Mouse (Mus musculus) MEL (cell line): Measurements from ENCODE around the gene Dscam. TPM values are rescaled to one million over a fixed set of nuclear protein-coding genes. Genes with fewer than 3 reads are reported as not detected.

Experiments used
- DNase-seq: peaks from one replicate; pipeline ENCODE4 v3.0.0; 2011; ENCODE audit warnings: low read depth, low spot score
- H3K27ac ChIP-seq: 2 replicates; pipeline ENCODE4 v1.5.1; 2012; ENCODE audit warnings: low read depth, mild to moderate bottlenecking, control low read depth, low read length, moderate library complexity; ENCODE audit not compliant: control insufficient read depth
- H3K27me3 ChIP-seq, 2 experiments: fragments of 150-350 bp in 1 of 2; sonication (generic) in 1 of 2; 2 replicates each; pipeline ENCODE4 v1.6.1; 2012; ENCODE audit warnings: low read length in 2 of 2, mild to moderate bottlenecking in 2 of 2, improper control_type of control experiment in 1 of 2, moderate library complexity in 1 of 2; ENCODE audit not compliant: insufficient read depth in 2 of 2, control insufficient read depth in 1 of 2
- H3K36me3 ChIP-seq, 2 experiments: 2 replicates each; pipeline ENCODE4 v1.6.1; 2012 to 2014; ENCODE audit warnings: low read length in 2 of 2, improper control_type of control experiment in 1 of 2, inconsistent platforms in 1 of 2, mild to moderate bottlenecking in 1 of 2; ENCODE audit not compliant: insufficient read depth in 2 of 2, control insufficient read depth in 1 of 2
- H3K4me1 ChIP-seq, 2 experiments: fragments of 150-350 bp in 1 of 2; sonication (generic) in 1 of 2; 2 replicates each; pipeline ENCODE4 v1.6.1; 2012; ENCODE audit warnings: low read length in 2 of 2, improper control_type of control experiment in 1 of 2, mild to moderate bottlenecking in 1 of 2; ENCODE audit not compliant: insufficient read depth in 2 of 2, control insufficient read depth in 1 of 2
- H3K4me3 ChIP-seq, 2 experiments: fragments of 150-350 bp in 1 of 2; sonication (generic) in 1 of 2; 2 replicates each; pipeline ENCODE4 v1.5.1; 2012; ENCODE audit warnings: low read depth in 2 of 2, low read length in 2 of 2, mild to moderate bottlenecking in 2 of 2, moderate library complexity in 2 of 2, control low read depth in 1 of 2, improper control_type of control experiment in 1 of 2; ENCODE audit not compliant: control insufficient read depth in 1 of 2, insufficient read depth in 1 of 2
- H3K79me2 ChIP-seq: 2 replicates; pipeline ENCODE4 v1.6.1; 2012; ENCODE audit warnings: mild to moderate bottlenecking, low read length, moderate library complexity; ENCODE audit not compliant: control insufficient read depth, poor library complexity, insufficient read depth
- H3K9ac ChIP-seq: 2 replicates; pipeline ENCODE4 v1.6.1; 2012; ENCODE audit warnings: low read depth, mild to moderate bottlenecking, control low read depth, low read length, moderate library complexity; ENCODE audit not compliant: control insufficient read depth, poor library complexity, severe bottlenecking
- H3K9me3 ChIP-seq: fragments of 150-350 bp; sonication (generic); replicated peaks from 2 replicates; pipeline ENCODE4 v1.6.1; 2012; ENCODE audit warnings: mild to moderate bottlenecking, low read length, improper control_type of control experiment, moderate library complexity; ENCODE audit not compliant: insufficient read depth
- ELF1 ChIP-seq: IDR thresholded peaks from 2 replicates; pipeline ENCODE4 v1.6.1; 2014; ENCODE audit warnings: low read depth, mild to moderate bottlenecking, inconsistent platforms, low read length, improper control_type of control experiment, moderate library complexity
- ETS1 ChIP-seq: IDR thresholded peaks from 2 replicates; pipeline ENCODE4 v1.6.1; 2012; ENCODE audit warnings: low read depth, mild to moderate bottlenecking, inconsistent platforms, low read length, improper control_type of control experiment, moderate library complexity
- JUND ChIP-seq: IDR thresholded peaks from 2 replicates; pipeline ENCODE4 v1.6.1; 2011; ENCODE audit warnings: low read depth, mild to moderate bottlenecking, improper control_type of control experiment, low read length
- KAT2A ChIP-seq: conservative IDR thresholded peaks from 2 replicates; pipeline ENCODE4 v1.6.1; 2012; ENCODE audit warnings: low read depth, low read length, improper control_type of control experiment, inconsistent platforms
- MEF2A ChIP-seq: IDR thresholded peaks from 2 replicates; pipeline ENCODE4 v1.6.1; 2014; ENCODE audit warnings: low read depth, mild to moderate bottlenecking, inconsistent platforms, low read length, improper control_type of control experiment; ENCODE audit not compliant: poor library complexity, insufficient replicate concordance, severe bottlenecking; ENCODE audit errors: extremely low read depth
- MXI1 ChIP-seq: IDR thresholded peaks from 2 replicates; pipeline ENCODE4 v1.6.1; 2011; ENCODE audit warnings: mild to moderate bottlenecking, low read depth, low read length, improper control_type of control experiment
- MYB ChIP-seq: IDR thresholded peaks from 2 replicates; pipeline ENCODE4 v1.6.1; 2011; ENCODE audit warnings: mild to moderate bottlenecking, low read depth, low read length, improper control_type of control experiment
- POLR2AphosphoS5 ChIP-seq: IDR thresholded peaks from 2 replicates; pipeline ENCODE4 v1.6.1; 2012; ENCODE audit warnings: low read depth, borderline replicate concordance, mild to moderate bottlenecking, inconsistent platforms, low read length, moderate library complexity, mixed read lengths
- SIN3A ChIP-seq: IDR thresholded peaks from 2 replicates; pipeline ENCODE4 v1.6.1; 2012; ENCODE audit warnings: low read length, improper control_type of control experiment, inconsistent platforms
- SMC3 ChIP-seq: IDR thresholded peaks from 2 replicates; pipeline ENCODE4 v1.6.1; 2011; ENCODE audit warnings: low read depth, low read length, improper control_type of control experiment
- TBP ChIP-seq: IDR thresholded peaks from 2 replicates; pipeline ENCODE4 v1.8.0; 2011; ENCODE audit warnings: low read depth, low read length, improper control_type of control experiment
- TCF12 ChIP-seq: IDR thresholded peaks from 2 replicates; pipeline ENCODE4 v1.6.1; 2014; ENCODE audit warnings: low read depth, mild to moderate bottlenecking, inconsistent platforms, low read length, improper control_type of control experiment, moderate library complexity
- USF2 ChIP-seq, 2 experiments: IDR thresholded peaks; 2 replicates each; pipeline ENCODE4 v1.6.1; 2011 to 2012; ENCODE audit warnings: improper control_type of control experiment in 2 of 2, low read length in 2 of 2, borderline replicate concordance in 1 of 2, inconsistent platforms in 1 of 2, low read depth in 1 of 2, mild to moderate bottlenecking in 1 of 2; ENCODE audit not compliant: insufficient read depth in 1 of 2
- polyA plus RNA-seq, 2 experiments: library from polyadenylated mRNA; stranded (reverse) in 1 of 2; unstranded in 1 of 2; fragments of >175 nt in 1 of 2; fragments of >200 nt in 1 of 2; gene quantifications; 2 replicates each; pipeline versions ENCODE4 v1.2.1 to v1.2.4; 2012; ENCODE audit warnings: low replicate concordance in 2 of 2, low read depth in 1 of 2; ENCODE audit not compliant: insufficient read length in 2 of 2, insufficient read depth in 1 of 2, missing spikeins in 1 of 2
- total RNA-seq: library from RNA; depleted of rRNA; stranded (reverse); fragments of 300-350 nt; gene quantifications from 2 replicates; pipeline ENCODE4 v1.2.3, GENCODE M21; 2012

Dscam gene
- total and polyA plus RNA-seq, 3 experiments: not detected

DNA sequence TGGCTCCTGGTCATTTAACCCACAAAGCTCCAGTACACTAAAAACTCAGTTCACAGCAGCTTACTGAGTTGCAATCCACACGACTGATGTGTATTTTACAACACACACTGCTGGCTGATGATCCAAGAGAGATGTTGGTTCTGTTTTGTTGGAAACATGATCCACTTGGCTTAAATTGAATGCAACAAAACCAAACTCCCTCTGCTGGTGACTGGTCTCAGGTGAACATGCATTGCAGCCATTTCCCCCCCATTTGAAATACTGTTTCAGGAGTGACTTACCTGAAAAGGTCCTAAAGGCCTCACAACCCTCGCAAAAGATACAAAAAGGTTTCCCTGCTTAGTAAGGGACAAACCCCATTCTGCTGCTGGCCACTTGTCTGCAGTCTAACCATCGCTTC lies 156.2 kb downstream of the Dscam start:
- Histone ChIP-seq H3K4me1 (no peaks in the 10 kb centered on the region), H3K27me3 (no peaks in the 10 kb centered on the region), H3K9me3 (no peaks in the 10 kb centered on the region), H3K36me3 (no peaks in the 10 kb centered on the region), H3K79me2 (no peaks in the 10 kb centered on the region), H3K27ac (no peak overlapping the region), H3K9ac (no peak overlapping the region), H3K4me3 (no peak overlapping the region)
- DNase-seq: no peak
- TF ChIP-seq TBP (no peak), MYB (no peak), ETS1 (no peak), SIN3A (no peak), MXI1 (no peak), USF2 (IDR thresholded peaks at IDR 0.05; ENCODE audit: borderline replicate concordance in 1 of 2, insufficient read depth in 1 of 2, low read depth in 1 of 2, low read length in 2 of 2) (no peak)

DNA sequence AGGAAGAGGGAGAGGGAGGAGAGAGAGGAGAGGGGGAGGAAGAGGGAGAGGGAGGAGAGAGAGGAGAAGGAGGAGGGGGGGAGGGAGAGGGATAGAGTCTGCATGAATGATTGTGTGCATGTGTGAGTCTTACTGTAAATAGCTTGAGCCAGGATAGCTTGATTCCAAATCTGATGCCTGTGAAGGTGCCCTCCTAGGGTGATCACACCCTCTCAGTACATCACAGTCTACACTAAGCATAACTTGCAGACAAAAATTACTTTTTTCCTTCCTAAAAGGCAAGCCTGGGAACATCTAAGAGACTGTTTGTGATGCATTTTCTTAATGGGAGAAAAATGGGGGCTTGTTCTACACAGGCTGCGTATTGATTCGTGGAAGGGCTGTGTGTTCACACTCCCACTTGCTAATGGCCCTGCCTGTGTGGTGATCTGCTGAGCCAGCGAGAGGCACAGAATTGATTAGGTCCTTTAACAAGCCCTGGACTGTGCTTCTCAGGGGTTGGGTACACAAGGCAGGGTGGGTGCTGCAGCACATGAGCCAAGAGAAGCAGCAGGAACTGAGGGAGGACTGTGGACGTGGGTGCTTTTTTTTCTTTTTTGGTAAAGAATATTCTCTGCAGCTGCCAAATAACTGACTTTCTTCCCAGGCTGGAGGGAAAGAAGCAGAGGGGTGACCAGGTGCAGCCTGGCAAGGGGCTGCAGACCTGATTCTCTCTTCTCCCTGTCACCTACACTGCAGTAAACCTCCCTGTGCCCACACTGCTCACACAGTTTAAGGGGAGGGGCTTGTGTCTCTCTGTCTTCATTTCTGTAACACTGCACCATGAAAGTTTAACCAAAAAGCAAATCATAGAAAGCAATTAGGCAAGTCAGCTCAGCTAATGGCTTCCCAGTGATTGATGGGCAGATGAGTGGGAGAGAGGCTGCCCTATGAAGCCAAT lies 161.2 kb downstream of the Dscam start:
- Histone ChIP-seq H3K36me3 (peaks cover 0 to 16% of the 10 kb centered on the region in 2 experiments; a peak in 2 of 4 replicates), H3K9ac (no peak overlapping the region), H3K4me1 (peaks cover 2 to 17% of the 10 kb centered on the region in 2 experiments; a peak in 3 of 4 replicates), H3K79me2 (no peaks in the 10 kb centered on the region), H3K27me3 (no peaks in the 10 kb centered on the region), H3K27ac (no peak overlapping the region), H3K9me3 (no peaks in the 10 kb centered on the region), H3K4me3 (no peak overlapping the region)
- TF ChIP-seq MXI1 (no peak), SIN3A (no peak), TBP (no peak), KAT2A (no peak), POLR2AphosphoS5 (no peak), MEF2A (no peak), SMC3 (no peak), ELF1 (no peak), TCF12 (no peak), JUND (no peak)
- no peak for DNase-seq
